Mouse (Mus musculus) urinary bladder, postnatal 4 days (tissue): ENCODE measurements around the gene Uimc1.
"Not testable (repeated sequence)": the region's sequence is repeated elsewhere in the genome, so short reads cannot be mapped to it uniquely, and the experiment has no call there.

Experiments used
- DNase-seq, 2 experiments: peaks; one replicate each; pipeline ENCODE4 v3.0.0; 2021 to 2022; ENCODE audit warnings: low spot score in 2 of 2

The Uimc1 gene

GRCm38 (mm10) chr13:55099726-55100478, at the start of gene Uimc1:
Gene Uimc1, minus strand, starts transcription at chr13:55100300.
- DNase-seq, result peak; percentile 75 to 81

GRCm38 (mm10) chr13:55140271-55140670, 40.2 kb upstream of the Uimc1 start:
- no peak for DNase-seq

- DNase-seq, result no peak
Measured at GRCm38 (mm10) chr13:55135382-55135781, 35.3 kb upstream of the Uimc1 start.

GRCm38 (mm10) chr13:55133448-55133847, 33.3 kb upstream of the Uimc1 start, which contains the start of gene Gm17617:
Gene Gm17617, minus strand, starts transcription at chr13:55133548.
- no peak for DNase-seq

GRCm38 (mm10) chr13:55124903-55125302, 24.8 kb upstream of the Uimc1 start:
- DNase-seq, result no peak

- DNase-seq, result no peak
Measured at GRCm38 (mm10) chr13:55114375-55114774, 14.3 kb upstream of the Uimc1 start.

- no peak for DNase-seq
Measured at GRCm38 (mm10) chr13:55107694-55108093, 7.6 kb upstream of the Uimc1 start.

GRCm38 (mm10) chr13:55107116-55107515, 7.0 kb upstream of the Uimc1 start:
- no peak for DNase-seq

- no peak for DNase-seq
Measured at GRCm38 (mm10) chr13:55105953-55106691, 6.0 kb upstream of the Uimc1 start.

GRCm38 (mm10) chr13:55105045-55105952, 5.2 kb upstream of the Uimc1 start, which contains the start of gene Zfp346:
Gene Zfp346, plus strand, starts transcription at chr13:55105311.
- DNase-seq, result peak; percentile 96 to 98

- no peak for DNase-seq
Measured at GRCm38 (mm10) chr13:55103351-55103750, 3.3 kb upstream of the Uimc1 start.

- no peak for DNase-seq
Measured at GRCm38 (mm10) chr13:55102366-55102765, 2.3 kb upstream of the Uimc1 start.

GRCm38 (mm10) chr13:55101627-55102026, 1.5 kb upstream of the Uimc1 start:
- no peak for DNase-seq

GRCm38 (mm10) chr13:55099066-55099725, 904 bp downstream of the Uimc1 start:
- DNase-seq, result no peak

- not testable (repeated sequence) for DNase-seq
Measured at GRCm38 (mm10) chr13:55097841-55098240, 2.3 kb downstream of the Uimc1 start.

- DNase-seq, result no peak
Measured at GRCm38 (mm10) chr13:55092588-55092987, 7.5 kb downstream of the Uimc1 start.

GRCm38 (mm10) chr13:55075597-55075996, 24.5 kb downstream of the Uimc1 start:
- no peak for DNase-seq

- no peak for DNase-seq
Measured at GRCm38 (mm10) chr13:55071322-55071721, 28.8 kb downstream of the Uimc1 start.

GRCm38 (mm10) chr13:55069719-55070118, 30.4 kb downstream of the Uimc1 start:
- no peak for DNase-seq

- DNase-seq, result no peak
Measured at GRCm38 (mm10) chr13:55063276-55063675, 36.8 kb downstream of the Uimc1 start.

- DNase-seq, result no peak
Measured at GRCm38 (mm10) chr13:55058042-55058441, 42.1 kb downstream of the Uimc1 start.
